ENCODE assay signal across 12 mouse cellular contexts in the genomic region with DNA sequence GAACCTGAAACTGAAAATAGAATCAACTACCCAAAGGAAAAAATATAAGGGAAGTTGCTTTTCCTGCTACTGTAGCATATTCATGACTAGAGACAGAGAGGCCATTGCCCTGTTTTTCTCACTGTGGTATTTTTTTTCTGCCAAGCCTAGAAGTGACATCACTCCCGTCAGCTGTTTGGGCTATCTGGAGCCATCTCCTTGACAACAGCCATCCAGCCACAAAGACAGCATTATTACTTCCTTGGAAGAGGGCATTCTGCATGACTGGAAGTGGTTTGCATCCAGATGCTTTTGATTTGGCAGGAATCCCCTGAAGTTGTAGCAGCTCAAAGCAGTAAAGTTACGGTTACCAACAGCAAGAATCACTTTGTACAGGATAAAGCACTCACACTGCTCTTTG. TPM values are rescaled to one million over a fixed set of nuclear protein-coding genes. Genes with fewer than 3 reads are reported as not detected.
A peak's percentile ranks its signal among the peaks of the same experiment; 100 is the strongest.
DNase-seq lines count a peak whose midpoint lies in the region.
"Had no signal": no experiment of that assay in that cellular context is flagged by ENCODE, and none has a peak within 500 bp of the region (broad histone marks: within the 10 kb centered on the region; RNA-seq: fewer than 3 reads in every experiment).

No protein-coding gene starts in this region.

- H3K4me3 ChIP-seq in hindbrain, embryonic 10.5 days: no peak overlapping the region
- H3K4me3 ChIP-seq: limb, embryonic 15.5 days had no signal

- H3K36me3 ChIP-seq in hindbrain, embryonic 10.5 days: 0 out of 2 replicates have a peak, but pooled peaks cover 4% of the 10 kb centered on the region
- H3K36me3 ChIP-seq: limb, embryonic 15.5 days had no signal

- intact Hi-C loops in heart, postnatal 10 days (cut with DNase I): no loop called here
- intact Hi-C loops in heart, postnatal 25 days (cut with DNase I): loop anchor here (5.0 kb wide), 1 partner anchor 125 kb away; no protein-coding TSS in a partner anchor

- WGBS in hindbrain, embryonic 10.5 days: 25% methylated on average over 2 of the region's 2 CpGs

- no peaks in the 10 kb centered on the region for H3K9me3 ChIP-seq in hindbrain, embryonic 10.5 days
- H3K9me3 ChIP-seq: G1E; limb, embryonic 15.5 days had no signal

- peak overlapping the region; percentile 37; the same call in 1 of the 2 replicates for H3K27ac ChIP-seq in hindbrain, embryonic 10.5 days
- H3K27ac ChIP-seq: limb, embryonic 15.5 days had no signal

- peaks cover 41% of the 10 kb centered on the region for H3K4me1 ChIP-seq in hindbrain, embryonic 10.5 days (replicated peaks)

- no peaks in the 10 kb centered on the region for H3K27me3 ChIP-seq in hindbrain, embryonic 10.5 days (ENCODE audit: insufficient read depth, poor library complexity, severe bottlenecking)
- H3K27me3 ChIP-seq: limb, embryonic 15.5 days had no signal

- DNase-seq in heart, postnatal 10 days: peak; percentile 18 to 32
- no peak for DNase-seq in heart, postnatal 25 days (ENCODE audit: low spot score)
- DNase-seq in NIH3T3 (ENCODE audit: low read depth): peak; percentile 92
- peak; percentile 49 for DNase-seq in hindbrain, embryonic 10.5 days (ENCODE audit: low spot score)
- peak; percentile 31 for DNase-seq in neural tube, embryonic 10.5 days (ENCODE audit: extremely low spot score, low spot score)
- DNase-seq in thymus, postnatal 14 days: no peak
- no peak for DNase-seq in urinary bladder, postnatal 4 days (ENCODE audit: low spot score in 2 of 2)
- no peak for DNase-seq in adrenal gland, postnatal 10 days
- DNase-seq: cerebellum, adult 8-10 months; right cerebral cortex, postnatal 14 days had no signal

RNA-seq across cellular contexts. Expression of gene Cdk5rap2, which starts 1.9 kb away (rescaled TPM):
- 10 to 100 TPM in 1 of 2 experiments, 1 to 10 TPM in 1; 8.0 to 11.9 TPM for total RNA-seq in heart, postnatal 10 days (2021)
- 1 to 10 TPM; 3.7 to 5.3 TPM for total RNA-seq in heart, postnatal 25 days (2021)
- 18.1 and 22.4 TPM in 2 replicates for polyA plus RNA-seq in hindbrain, embryonic 10.5 days (2016; fragmentation: Nextera tagmentation; extraction: Ambion mirVana)
- 10 to 100 TPM; 14.9 to 25.8 TPM for total RNA-seq in adrenal gland, postnatal 10 days (2021)

Comparison
In these comparisons a context has a peak if more than half of its experiments do, and no peak if none do; other contexts are left out.
1. DNase-seq: peak in heart, postnatal 10 days (2 of 2), NIH3T3 (single experiment), hindbrain, embryonic 10.5 days (single experiment) and neural tube, embryonic 10.5 days (single experiment); none in heart, postnatal 25 days (single experiment), thymus, postnatal 14 days (single experiment), urinary bladder, postnatal 4 days (0 of 2) and adrenal gland, postnatal 10 days (single experiment).